Mouse (Mus musculus) intestine, embryonic 14.5 days (tissue): ENCODE measurements around the gene Mas1. TPM values are rescaled to one million over a fixed set of nuclear protein-coding genes. Genes with fewer than 3 reads are reported as not detected.
"Not testable (repeated sequence)": the region's sequence is repeated elsewhere in the genome, so short reads cannot be mapped to it uniquely, and the experiment has no call there.

Experiments used
- ATAC-seq: fragments of 200-750 bp; cut with Nextera tagmentation; replicated peaks from 2 replicates; pipeline ENCODE4 v1.8.0; 2017; ENCODE audit warnings: low read depth, moderate number of reproducible peaks, moderate TSS enrichment, moderate library complexity; ENCODE audit not compliant: low FRiP score, low TSS enrichment
- DNase-seq: peaks from one replicate; pipeline ENCODE4 v3.0.0-alpha.2; 2018; ENCODE audit warnings: low spot score
- H3K27ac ChIP-seq: fragments of 300-500 bp; sonication (generic); 2 replicates; pipeline ENCODE4 v1.5.1; 2014; ENCODE audit warnings: low read depth, mild to moderate bottlenecking, control low read depth
- H3K27me3 ChIP-seq: fragments of 300-500 bp; sonication (generic); replicated peaks from 2 replicates; pipeline ENCODE4 v1.6.1; 2014; ENCODE audit warnings: low read length, control low read depth; ENCODE audit not compliant: control insufficient read depth, insufficient read depth
- H3K36me3 ChIP-seq: fragments of 300-500 bp; sonication (generic); 2 replicates; pipeline ENCODE4 v1.6.1; 2014; ENCODE audit warnings: low read length, control low read depth; ENCODE audit not compliant: control insufficient read depth, insufficient read depth
- H3K4me1 ChIP-seq: fragments of 300-500 bp; sonication (generic); replicated peaks from 2 replicates; pipeline ENCODE4 v1.6.1; 2014; ENCODE audit warnings: low read length, control low read depth, mixed read lengths; ENCODE audit not compliant: control insufficient read depth, insufficient read depth
- H3K4me2 ChIP-seq: fragments of 300-500 bp; sonication (generic); 2 replicates; pipeline ENCODE4 v1.6.1; 2014; ENCODE audit warnings: low read length
- H3K4me3 ChIP-seq: fragments of 300-500 bp; sonication (generic); 2 replicates; pipeline ENCODE4 v1.5.1; 2014; ENCODE audit warnings: low read depth, low read length, control low read depth, mixed read lengths
- H3K9ac ChIP-seq: fragments of 300-500 bp; sonication (generic); 2 replicates; pipeline ENCODE4 v1.6.1; 2014; ENCODE audit warnings: mild to moderate bottlenecking, low read length
- H3K9me3 ChIP-seq: fragments of 300-500 bp; sonication (generic); 2 replicates; pipeline ENCODE4 v1.6.1; 2016; ENCODE audit warnings: low read length, control low read depth; ENCODE audit not compliant: control insufficient read depth
- WGBS: fragments of 180-500 bp; shearing (Covaris S2); extraction: QIAGEN DNeasy Blood & Tissue Kit; methylation state at CpG from one replicate; pipeline ENCODE4 v1.1.7; 2014; 5-methylcytosine and 5-hydroxymethylcytosine counted together
- polyA plus RNA-seq: library from polyadenylated mRNA; unstranded; fragments of >200 nt; fragmentation: Nextera tagmentation; extraction: Ambion mirVana; gene quantifications from 2 replicates; pipeline ENCODE4 v1.2.1, GENCODE M21; 2014

Mas1 gene
- polyA plus RNA-seq, 1 experiment from 2014 or later = 0.64 TPM

- Histone ChIP-seq H3K27ac (no peak overlapping the region), H3K9ac (no peak overlapping the region), H3K4me2 (no peak overlapping the region), H3K9me3 (no peaks in the 10 kb centered on the region), H3K36me3 (peaks cover 7% of the 10 kb centered on the region; the same call in 1 of the 2 replicates), H3K4me1 (no peaks in the 10 kb centered on the region), H3K27me3 (no peaks in the 10 kb centered on the region), H3K4me3 (no peak overlapping the region)
- 83% methylated on average over 1 of the region's 1 CpGs for WGBS
- DNase-seq (no peak), ATAC-seq (no peak)
Observed at GRCm38 (mm10) chr17:12904349-12904748, 36.4 kb upstream of the Mas1 start.

GRCm38 (mm10) chr17:12903372-12904333, 35.7 kb upstream of the Mas1 start:
- 64% methylated on average over 11 of the region's 12 CpGs for WGBS
- ATAC-seq (no peak), DNase-seq (no peak)

GRCm38 (mm10) chr17:12902291-12902690, 34.3 kb upstream of the Mas1 start:
- ATAC-seq = no peak

More at GRCm38 (mm10) chr17:12903372-12904333, 35.7 kb upstream of the Mas1 start:
- H3K9ac ChIP-seq = no peak overlapping the region
- no peaks in the 10 kb centered on the region for H3K4me1 ChIP-seq
- H3K36me3 ChIP-seq = peaks cover 7% of the 10 kb centered on the region; the same call in 1 of the 2 replicates
- H3K4me2 ChIP-seq = no peak overlapping the region
- H3K27me3 ChIP-seq = no peaks in the 10 kb centered on the region
- no peaks in the 10 kb centered on the region for H3K9me3 ChIP-seq
- no peak overlapping the region for H3K4me3 ChIP-seq
- no peak overlapping the region for H3K27ac ChIP-seq

GRCm38 (mm10) chr17:12898607-12899006, 30.7 kb upstream of the Mas1 start:
- 31% methylated on average over 2 of the region's 2 CpGs for WGBS

More at GRCm38 (mm10) chr17:12902291-12902690, 34.3 kb upstream of the Mas1 start:
- DNase-seq = no peak
- Histone ChIP-seq H3K9me3 (no peaks in the 10 kb centered on the region), H3K27me3 (no peaks in the 10 kb centered on the region), H3K9ac (no peak overlapping the region), H3K27ac (no peak overlapping the region), H3K36me3 (peaks cover 7% of the 10 kb centered on the region; the same call in 1 of the 2 replicates), H3K4me2 (no peak overlapping the region), H3K4me3 (no peak overlapping the region), H3K4me1 (no peaks in the 10 kb centered on the region)
- WGBS = 95% methylated on average over 6 of the region's 6 CpGs

GRCm38 (mm10) chr17:12897674-12898073, 29.7 kb upstream of the Mas1 start:
- 89% methylated on average over 5 of the region's 5 CpGs for WGBS
- ATAC-seq = no peak

More at GRCm38 (mm10) chr17:12898607-12899006, 30.7 kb upstream of the Mas1 start:
- H3K9me3 ChIP-seq, H3K27ac ChIP-seq, ATAC-seq, H3K9ac ChIP-seq, H3K4me2 ChIP-seq, H3K4me1 ChIP-seq, H3K36me3 ChIP-seq, H3K27me3 ChIP-seq, DNase-seq, H3K4me3 ChIP-seq: not testable (repeated sequence)

GRCm38 (mm10) chr17:12892033-12892432, 24.1 kb upstream of the Mas1 start:
- Histone ChIP-seq H3K9me3 (no peaks in the 10 kb centered on the region), H3K9ac (no peak overlapping the region), H3K4me3 (no peak overlapping the region), H3K4me1 (no peaks in the 10 kb centered on the region), H3K27ac (no peak overlapping the region), H3K27me3 (no peaks in the 10 kb centered on the region), H3K36me3 (no peaks in the 10 kb centered on the region; the same call in 1 of the 2 replicates), H3K4me2 (no peak overlapping the region)
- DNase-seq (no peak), ATAC-seq (no peak)
- WGBS = 89% methylated on average over 9 of the region's 9 CpGs

More at GRCm38 (mm10) chr17:12897674-12898073, 29.7 kb upstream of the Mas1 start:
- Histone ChIP-seq H3K27ac (no peak overlapping the region), H3K27me3 (no peaks in the 10 kb centered on the region), H3K4me1 (no peaks in the 10 kb centered on the region), H3K9me3 (no peaks in the 10 kb centered on the region), H3K9ac (no peak overlapping the region), H3K36me3 (peaks cover 7% of the 10 kb centered on the region; the same call in 1 of the 2 replicates), H3K4me3 (no peak overlapping the region), H3K4me2 (no peak overlapping the region)
- DNase-seq = no peak

GRCm38 (mm10) chr17:12891054-12891453, 23.1 kb upstream of the Mas1 start:
- no peak for ATAC-seq
- no peak overlapping the region for H3K27ac ChIP-seq
- no peak overlapping the region for H3K4me3 ChIP-seq
- no peak for DNase-seq
- H3K36me3 ChIP-seq = no peaks in the 10 kb centered on the region; the same call in 1 of the 2 replicates
- no peaks in the 10 kb centered on the region for H3K27me3 ChIP-seq
- H3K4me2 ChIP-seq = no peak overlapping the region
- no peaks in the 10 kb centered on the region for H3K9me3 ChIP-seq
- 79% methylated on average over 4 of the region's 4 CpGs for WGBS
- H3K4me1 ChIP-seq = no peaks in the 10 kb centered on the region
- H3K9ac ChIP-seq = no peak overlapping the region

GRCm38 (mm10) chr17:12887021-12887775, 19.3 kb upstream of the Mas1 start:
- Histone ChIP-seq H3K4me3 (no peak overlapping the region), H3K27ac (no peak overlapping the region), H3K9ac (no peak overlapping the region), H3K27me3 (no peaks in the 10 kb centered on the region), H3K9me3 (no peaks in the 10 kb centered on the region), H3K4me1 (no peaks in the 10 kb centered on the region), H3K36me3 (no peaks in the 10 kb centered on the region; the same call in 1 of the 2 replicates), H3K4me2 (no peak overlapping the region)
- no peak for DNase-seq
- 72% methylated on average over 15 of the region's 15 CpGs for WGBS
- no peak for ATAC-seq
